Mouse (Mus musculus): ENCODE results near the gene Farp1. TPM values are rescaled to one million over a fixed set of nuclear protein-coding genes. Genes with fewer than 3 reads are reported as not detected.

Farp1 gene
- polyA plus RNA-seq, 1 experiment from 2014 or later, result 45.2 TPM

GRCm38 (mm10) chr14:121107707-121108285, 72.8 kb downstream of the Farp1 start:
- ATAC-seq (ENCODE audit: low FRiP score), result no peak
- no peaks in the 10 kb centered on the region for H3K9me3 ChIP-seq (ENCODE audit: control insufficient read depth, low read length)
- H3K27ac ChIP-seq, result no peak overlapping the region
- no peaks in the 10 kb centered on the region for H3K27me3 ChIP-seq (ENCODE audit: control insufficient read depth, insufficient read depth, low read length)
- no peak overlapping the region for H3K4me2 ChIP-seq (replicated peaks)
- 84% methylated on average over 10 of the region's 10 CpGs for WGBS
- H3K9ac ChIP-seq, result no peak overlapping the region
- no peak overlapping the region for H3K4me3 ChIP-seq (replicated peaks; ENCODE audit: low read length)
- no peaks in the 10 kb centered on the region for H3K36me3 ChIP-seq (replicated peaks; ENCODE audit: control insufficient read depth, insufficient read depth)
- DNase-seq (ENCODE audit: low spot score), result no peak
- peaks cover 13% of the 10 kb centered on the region for H3K4me1 ChIP-seq (replicated peaks; ENCODE audit: control insufficient read depth, insufficient read depth, low read length)

GRCm38 (mm10) chr14:121108439-121109115, 73.6 kb downstream of the Farp1 start:
- Histone ChIP-seq H3K27ac (peak overlapping the region; percentile 65), H3K9ac (no peak overlapping the region), H3K4me1 (replicated peaks; ENCODE audit: control insufficient read depth, insufficient read depth, low read length) (peaks cover 13% of the 10 kb centered on the region), H3K27me3 (ENCODE audit: control insufficient read depth, insufficient read depth, low read length) (no peaks in the 10 kb centered on the region), H3K9me3 (ENCODE audit: control insufficient read depth, low read length) (no peaks in the 10 kb centered on the region), H3K4me3 (replicated peaks; ENCODE audit: low read length) (no peak overlapping the region), H3K36me3 (replicated peaks; ENCODE audit: control insufficient read depth, insufficient read depth) (no peaks in the 10 kb centered on the region), H3K4me2 (replicated peaks) (no peak overlapping the region)
- 14% methylated on average over 8 of the region's 8 CpGs for WGBS
- DNase-seq (ENCODE audit: low spot score) (no peak), ATAC-seq (ENCODE audit: low FRiP score) (no peak)

- DNase-seq (ENCODE audit: low spot score) (no peak), ATAC-seq (ENCODE audit: low FRiP score) (no peak)
- WGBS, result 12% methylated on average over 9 of the region's 9 CpGs
- Histone ChIP-seq H3K9me3 (ENCODE audit: control insufficient read depth, low read length) (no peaks in the 10 kb centered on the region), H3K36me3 (replicated peaks; ENCODE audit: control insufficient read depth, insufficient read depth) (no peaks in the 10 kb centered on the region), H3K4me1 (replicated peaks; ENCODE audit: control insufficient read depth, insufficient read depth, low read length) (peaks cover 13% of the 10 kb centered on the region), H3K4me2 (replicated peaks) (no peak overlapping the region), H3K9ac (no peak overlapping the region), H3K27ac (peak overlapping the region; percentile 65), H3K27me3 (ENCODE audit: control insufficient read depth, insufficient read depth, low read length) (no peaks in the 10 kb centered on the region), H3K4me3 (replicated peaks; ENCODE audit: low read length) (no peak overlapping the region)
Measured at GRCm38 (mm10) chr14:121109116-121109504, 74.1 kb downstream of the Farp1 start.

GRCm38 (mm10) chr14:121110492-121111267, 75.7 kb downstream of the Farp1 start:
- H3K9ac ChIP-seq, result no peak overlapping the region
- no peak for DNase-seq (ENCODE audit: low spot score)
- H3K4me1 ChIP-seq (replicated peaks; ENCODE audit: control insufficient read depth, insufficient read depth, low read length), result peaks cover 13% of the 10 kb centered on the region
- ATAC-seq (ENCODE audit: low FRiP score), result no peak
- 92% methylated on average over 13 of the region's 13 CpGs for WGBS
- H3K9me3 ChIP-seq (ENCODE audit: control insufficient read depth, low read length), result no peaks in the 10 kb centered on the region
- peaks cover 6% of the 10 kb centered on the region; the same call in 1 of the 2 replicates for H3K36me3 ChIP-seq (replicated peaks; ENCODE audit: control insufficient read depth, insufficient read depth)
- no peak overlapping the region for H3K27ac ChIP-seq
- H3K27me3 ChIP-seq (ENCODE audit: control insufficient read depth, insufficient read depth, low read length), result no peaks in the 10 kb centered on the region
- no peak overlapping the region for H3K4me2 ChIP-seq (replicated peaks)
- no peak overlapping the region for H3K4me3 ChIP-seq (replicated peaks; ENCODE audit: low read length)

GRCm38 (mm10) chr14:121112061-121112460, 77.1 kb downstream of the Farp1 start:
- Histone ChIP-seq H3K36me3 (replicated peaks; ENCODE audit: control insufficient read depth, insufficient read depth) (peaks cover 9% of the 10 kb centered on the region; the same call in 1 of the 2 replicates), H3K4me1 (replicated peaks; ENCODE audit: control insufficient read depth, insufficient read depth, low read length) (peaks cover 13% of the 10 kb centered on the region), H3K4me2 (replicated peaks) (no peak overlapping the region), H3K27me3 (ENCODE audit: control insufficient read depth, insufficient read depth, low read length) (no peaks in the 10 kb centered on the region), H3K9me3 (ENCODE audit: control insufficient read depth, low read length) (no peaks in the 10 kb centered on the region), H3K27ac (no peak overlapping the region), H3K9ac (no peak overlapping the region), H3K4me3 (replicated peaks; ENCODE audit: low read length) (no peak overlapping the region)
- DNase-seq (ENCODE audit: low spot score) (no peak), ATAC-seq (ENCODE audit: low FRiP score) (no peak)
- WGBS, result 89% methylated on average over 8 of the region's 8 CpGs

GRCm38 (mm10) chr14:121113785-121114184, 78.8 kb downstream of the Farp1 start:
- Histone ChIP-seq H3K4me3 (replicated peaks; ENCODE audit: low read length) (no peak overlapping the region), H3K27ac (no peak overlapping the region), H3K9me3 (ENCODE audit: control insufficient read depth, low read length) (no peaks in the 10 kb centered on the region), H3K27me3 (ENCODE audit: control insufficient read depth, insufficient read depth, low read length) (no peaks in the 10 kb centered on the region), H3K4me2 (replicated peaks) (no peak overlapping the region), H3K36me3 (replicated peaks; ENCODE audit: control insufficient read depth, insufficient read depth) (peaks cover 9% of the 10 kb centered on the region; the same call in 1 of the 2 replicates), H3K9ac (no peak overlapping the region), H3K4me1 (replicated peaks; ENCODE audit: control insufficient read depth, insufficient read depth, low read length) (peaks cover 6% of the 10 kb centered on the region)
- DNase-seq (ENCODE audit: low spot score) (no peak), ATAC-seq (ENCODE audit: low FRiP score) (no peak)
- 63% methylated on average over 6 of the region's 6 CpGs for WGBS

- no peaks in the 10 kb centered on the region for H3K4me1 ChIP-seq (replicated peaks; ENCODE audit: control insufficient read depth, insufficient read depth, low read length)
- no peak overlapping the region for H3K4me3 ChIP-seq (replicated peaks; ENCODE audit: low read length)
- no peak overlapping the region for H3K27ac ChIP-seq
- H3K36me3 ChIP-seq (replicated peaks; ENCODE audit: control insufficient read depth, insufficient read depth), result peaks cover 9% of the 10 kb centered on the region; the same call in 1 of the 2 replicates
- H3K4me2 ChIP-seq (replicated peaks), result no peak overlapping the region
- no peaks in the 10 kb centered on the region for H3K9me3 ChIP-seq (ENCODE audit: control insufficient read depth, low read length)
- WGBS, result 86% methylated on average over 4 of the region's 4 CpGs
- DNase-seq (ENCODE audit: low spot score) (no peak), ATAC-seq (ENCODE audit: low FRiP score) (no peak)
- no peaks in the 10 kb centered on the region for H3K27me3 ChIP-seq (ENCODE audit: control insufficient read depth, insufficient read depth, low read length)
- H3K9ac ChIP-seq, result no peak overlapping the region
Measured at GRCm38 (mm10) chr14:121116696-121117095, 81.7 kb downstream of the Farp1 start.

- ATAC-seq (ENCODE audit: low FRiP score), result peak; percentile 34; the same call in 1 of the 2 replicates
- 57% methylated on average over 7 of the region's 7 CpGs for WGBS
- no peak for DNase-seq (ENCODE audit: low spot score)
Measured at GRCm38 (mm10) chr14:121118860-121119259, 83.9 kb downstream of the Farp1 start.

GRCm38 (mm10) chr14:121121664-121122063, 86.7 kb downstream of the Farp1 start:
- no peak overlapping the region for H3K9ac ChIP-seq
- H3K9me3 ChIP-seq (ENCODE audit: control insufficient read depth, low read length), result no peaks in the 10 kb centered on the region
- H3K27ac ChIP-seq, result no peak overlapping the region
- ATAC-seq (ENCODE audit: low FRiP score) (no peak), DNase-seq (ENCODE audit: low spot score) (no peak)
- 87% methylated on average over 3 of the region's 3 CpGs for WGBS
- no peaks in the 10 kb centered on the region for H3K27me3 ChIP-seq (ENCODE audit: control insufficient read depth, insufficient read depth, low read length)
- no peak overlapping the region for H3K4me2 ChIP-seq (replicated peaks)
- no peaks in the 10 kb centered on the region for H3K36me3 ChIP-seq (replicated peaks; ENCODE audit: control insufficient read depth, insufficient read depth)
- H3K4me3 ChIP-seq (replicated peaks; ENCODE audit: low read length), result no peak overlapping the region
- no peaks in the 10 kb centered on the region for H3K4me1 ChIP-seq (replicated peaks; ENCODE audit: control insufficient read depth, insufficient read depth, low read length)

More at GRCm38 (mm10) chr14:121118860-121119259, 83.9 kb downstream of the Farp1 start:
- no peak overlapping the region for H3K4me3 ChIP-seq (replicated peaks; ENCODE audit: low read length)
- H3K4me1 ChIP-seq (replicated peaks; ENCODE audit: control insufficient read depth, insufficient read depth, low read length), result no peaks in the 10 kb centered on the region
- H3K9me3 ChIP-seq (ENCODE audit: control insufficient read depth, low read length), result no peaks in the 10 kb centered on the region
- H3K4me2 ChIP-seq (replicated peaks), result no peak overlapping the region
- no peak overlapping the region for H3K9ac ChIP-seq
- H3K36me3 ChIP-seq (replicated peaks; ENCODE audit: control insufficient read depth, insufficient read depth), result peaks cover 9% of the 10 kb centered on the region; the same call in 1 of the 2 replicates
- H3K27me3 ChIP-seq (ENCODE audit: control insufficient read depth, insufficient read depth, low read length), result no peaks in the 10 kb centered on the region
- H3K27ac ChIP-seq, result no peak overlapping the region

Data from hindbrain, embryonic 14.5 days (tissue).